Mouse (Mus musculus): ENCODE data around the gene Rbm4b.
"Not testable (repeated sequence)": the region's sequence is repeated elsewhere in the genome, so short reads cannot be mapped to it uniquely, and the experiment has no call there.

Gene Rbm4b

GRCm38 (mm10) chr19:4810746-4811062 lies 54.4 kb downstream of the Rbm4b start:
- DNase-seq (ENCODE audit: low spot score): no peak

GRCm38 (mm10) chr19:4811063-4811908 lies 55.0 kb downstream of the Rbm4b start, which contains the start of the genes Gm21992 and Rbm14:
Gene Gm21992, minus strand, starts transcription at chr19:4811612.
Gene Rbm14, minus strand, starts transcription at chr19:4811634.
- peak; percentile 98 for DNase-seq (ENCODE audit: low spot score)

DNA sequence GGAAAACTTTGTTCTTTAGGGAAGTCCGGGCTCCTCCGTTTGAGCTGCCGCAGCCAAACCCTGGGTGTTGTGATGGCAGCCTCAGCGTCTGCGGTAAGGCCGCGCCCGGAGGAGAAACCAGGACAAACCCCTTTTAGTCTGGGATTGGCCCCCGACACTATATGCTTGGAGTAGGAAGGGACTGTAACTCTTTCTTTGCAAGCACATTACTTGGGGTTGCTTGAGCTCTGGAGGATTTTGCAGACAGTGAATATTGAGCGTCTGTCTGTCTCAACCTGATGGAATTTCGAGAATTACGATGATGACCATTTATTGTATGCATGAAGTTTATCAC lies 55.6 kb downstream of the Rbm4b start:
- DNase-seq (ENCODE audit: low spot score): no peak

GRCm38 (mm10) chr19:4812334-4812949 lies 56.1 kb downstream of the Rbm4b start:
- not testable (repeated sequence) for DNase-seq (ENCODE audit: low spot score)

- DNase-seq (ENCODE audit: low spot score): no peak
Measured at GRCm38 (mm10) chr19:4813015-4813414, 56.7 kb downstream of the Rbm4b start.

Measured in c-Kit-positive CD71-positive TER-119-positive erythroid progenitor cells, embryonic 14.5 days (primary cell).